Mouse (Mus musculus) lung, postnatal 4 days (tissue): ENCODE data around the gene Vps25.
A peak's percentile ranks its signal among the peaks of the same experiment; 100 is the strongest.

ENCODE experiments used
- DNase-seq, 2 experiments: peaks; one replicate each; pipeline ENCODE4 v3.0.0; 2021

Vps25 gene

DNA sequence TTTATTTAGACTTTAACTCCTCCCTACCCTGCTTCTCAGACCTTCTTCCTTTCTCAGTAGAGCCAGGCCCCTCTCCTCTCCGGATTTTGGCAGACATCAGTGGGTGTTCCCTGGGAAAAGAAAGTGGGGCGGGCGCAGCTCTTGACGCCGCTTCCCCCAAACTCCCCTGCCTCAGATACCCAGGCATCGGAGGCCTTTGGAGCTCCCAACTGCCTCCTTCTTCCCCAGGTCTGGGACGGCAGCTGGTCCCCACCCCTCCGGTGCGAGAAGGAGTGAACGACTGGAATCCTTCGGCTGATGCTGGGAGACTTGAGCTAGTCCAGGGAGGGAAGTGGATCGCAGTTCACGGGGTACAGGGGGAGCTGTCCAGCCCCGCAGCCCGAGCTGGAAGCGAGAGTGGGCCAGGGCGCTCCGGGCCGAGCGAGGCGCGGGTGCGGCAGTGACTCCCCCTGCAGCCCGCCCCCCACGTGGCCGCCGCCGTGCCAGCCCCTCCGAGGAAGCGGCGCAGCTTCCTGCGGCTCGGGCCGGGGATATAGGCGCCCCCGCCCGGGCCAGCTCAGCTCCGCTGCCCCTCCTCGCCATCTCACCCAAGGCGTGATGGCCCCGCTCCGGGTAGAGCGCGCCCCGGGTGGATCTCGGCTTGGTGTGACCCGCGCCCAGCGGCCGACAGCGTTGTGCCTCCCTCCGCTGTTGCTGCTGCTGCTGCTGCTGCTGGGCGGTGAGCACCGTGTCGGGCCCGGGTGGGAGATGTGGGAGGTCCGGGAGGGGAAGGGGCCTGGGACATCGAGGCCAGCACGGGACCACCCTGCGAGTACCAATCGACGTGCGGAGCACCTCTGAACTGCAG lies 7.4 kb upstream of the Vps25 start, which contains the start of gene Ramp2:
TSS of gene Ramp2 (plus strand) at position 174 of the 847 bp plus-strand sequence.
- DNase-seq = peak; percentile 80 to 89

DNA sequence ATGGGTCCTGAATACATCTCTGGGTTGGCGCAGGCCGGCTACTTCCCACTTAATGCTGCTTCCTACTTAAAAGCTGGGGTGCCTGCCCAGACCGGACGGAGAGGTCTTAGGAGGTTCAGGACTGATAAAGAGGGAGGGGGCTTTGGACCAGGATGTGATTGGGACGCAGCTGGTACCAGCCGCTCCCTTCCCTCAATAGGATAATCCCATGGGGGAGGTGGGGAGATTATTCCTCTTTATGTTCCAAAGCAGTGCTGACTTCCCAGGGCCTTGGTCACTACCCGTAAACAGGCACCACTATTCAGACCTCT lies 6.8 kb upstream of the Vps25 start:
- no peak for DNase-seq

- no peak for DNase-seq
Measured at GRCm38 (mm10) chr11:101247521-101248030, 5.9 kb upstream of the Vps25 start.

DNA sequence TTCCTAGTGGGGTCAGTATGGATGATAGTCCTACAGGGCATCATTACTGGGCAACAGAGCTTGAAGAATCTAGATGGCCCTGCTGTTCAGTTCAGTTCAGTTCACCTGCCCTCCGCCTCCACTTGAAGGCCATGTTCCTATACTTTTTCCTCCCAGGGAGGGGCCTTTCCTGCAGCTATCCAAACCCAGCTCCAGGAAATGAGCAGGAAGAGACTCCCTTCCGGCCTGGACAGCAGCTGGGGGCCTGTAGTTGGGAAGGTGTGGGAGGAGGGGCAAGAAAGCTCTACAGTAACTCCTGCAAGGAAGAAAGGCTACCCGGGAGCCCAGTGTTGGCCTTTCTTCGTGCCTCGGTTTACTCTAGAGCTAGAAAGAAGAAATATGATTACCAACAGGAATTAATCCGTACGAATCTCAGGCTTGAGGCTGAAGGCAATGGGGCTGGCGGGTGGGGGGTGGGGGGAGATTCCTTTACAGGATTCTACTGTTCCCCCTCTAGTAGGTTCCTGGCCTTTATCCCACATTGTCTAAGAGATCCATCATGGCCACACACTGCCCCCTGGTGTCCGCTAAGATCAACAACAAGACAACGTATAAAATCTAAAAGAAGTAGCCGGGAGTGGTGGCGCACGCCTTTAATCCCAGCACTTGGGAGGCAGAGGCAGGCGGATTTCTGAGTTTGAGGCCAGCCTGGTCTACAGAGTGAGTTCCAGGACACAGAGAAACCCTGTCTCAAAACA lies 5.1 kb upstream of the Vps25 start:
- peak; percentile 77 to 81 for DNase-seq

GRCm38 (mm10) chr11:101251031-101251430 lies 2.5 kb upstream of the Vps25 start:
- DNase-seq = no peak

DNA sequence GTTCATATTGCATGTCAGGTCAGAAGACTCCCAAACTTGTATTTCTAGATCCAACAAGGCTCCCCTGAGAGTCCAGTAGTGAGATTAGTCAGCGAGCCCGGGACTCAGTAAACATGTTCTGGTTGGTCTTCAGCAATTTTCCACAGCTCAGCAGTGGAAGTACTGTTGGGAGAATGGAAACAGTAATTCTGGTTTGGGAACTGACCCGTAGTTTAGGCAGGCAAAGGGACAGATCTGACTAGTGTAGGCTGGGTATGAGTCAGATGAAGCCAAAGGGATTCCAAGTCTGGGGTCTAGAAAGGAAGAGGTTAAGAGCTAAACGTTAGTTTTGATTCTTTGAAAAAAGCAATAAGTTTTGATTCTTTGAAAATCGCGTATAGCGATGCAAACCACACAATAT lies 566 bp upstream of the Vps25 start:
- DNase-seq = no peak

DNA sequence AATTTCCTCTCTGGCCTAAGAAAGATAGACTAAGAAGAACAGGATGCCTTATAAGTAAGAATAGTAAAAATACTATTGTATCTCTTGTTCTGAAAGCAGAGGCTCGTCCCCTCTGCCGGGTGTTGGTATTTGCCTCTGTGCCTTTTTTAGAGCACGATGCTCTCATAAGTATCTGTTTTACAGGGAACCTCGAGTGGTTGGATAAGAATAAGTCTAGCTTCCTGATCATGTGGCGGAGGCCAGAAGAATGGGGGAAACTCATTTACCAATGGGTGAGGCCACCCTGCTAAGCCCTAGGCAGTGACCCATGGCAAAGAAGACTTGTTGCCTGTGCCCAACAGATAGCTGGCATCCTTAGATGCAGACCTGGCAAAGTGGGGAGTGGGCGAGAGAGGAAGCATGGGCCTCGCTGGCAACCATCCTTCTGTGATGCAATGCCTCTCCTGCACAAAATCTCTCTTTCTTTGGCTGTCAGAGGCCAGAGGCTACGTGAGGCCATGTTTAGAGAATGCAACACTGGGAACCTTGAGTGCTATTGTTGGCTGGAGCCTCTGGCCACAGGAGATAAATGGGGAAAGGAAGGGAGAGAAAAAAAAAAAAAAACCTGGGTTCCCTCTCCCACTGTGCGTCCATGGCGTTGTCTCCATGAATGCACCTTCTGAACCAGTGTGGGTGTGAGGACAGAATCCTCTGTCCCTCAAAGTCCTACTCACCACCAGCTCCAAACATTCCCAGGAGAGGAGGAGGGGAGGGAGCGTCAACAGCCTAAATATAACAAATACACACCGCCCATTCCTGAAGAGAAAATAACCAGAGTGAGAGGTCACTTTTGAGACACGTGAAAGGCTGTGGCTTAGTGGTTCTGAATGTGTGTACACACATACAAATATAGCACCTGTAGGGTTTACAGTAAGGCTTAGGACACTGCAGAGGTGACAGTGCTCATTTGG lies 2.6 kb downstream of the Vps25 start:
- no peak for DNase-seq

DNA sequence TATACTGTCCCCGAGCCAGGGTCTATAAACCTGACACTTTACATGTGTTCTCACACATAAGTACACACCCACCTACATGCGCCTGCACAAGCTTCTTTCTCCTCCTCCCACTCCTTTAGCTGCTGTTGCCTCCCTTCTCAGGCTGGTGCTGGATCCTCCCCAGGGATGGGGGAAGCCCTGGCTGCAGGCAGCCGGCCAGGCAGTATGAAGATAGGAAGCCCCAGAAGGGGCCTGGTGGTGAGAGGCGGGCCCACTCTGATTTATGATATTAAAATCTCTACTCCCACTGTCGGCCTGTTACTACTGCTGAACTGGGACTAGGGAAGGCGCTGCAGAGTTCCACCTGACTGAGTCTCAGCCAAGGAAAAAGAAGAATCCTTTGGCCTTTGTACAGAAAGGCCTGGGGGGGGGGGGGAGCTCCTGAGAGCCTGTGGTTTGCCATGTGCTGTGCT lies 5.8 kb downstream of the Vps25 start:
- peak in 1 of 2 experiments; percentile 46 for DNase-seq

- peak; percentile 71 to 80 for DNase-seq
Measured at GRCm38 (mm10) chr11:101259948-101260825, 6.7 kb downstream of the Vps25 start, which contains the start of gene Wnk4. Gene Wnk4 (plus strand): TSS chr11:101260567.

DNA sequence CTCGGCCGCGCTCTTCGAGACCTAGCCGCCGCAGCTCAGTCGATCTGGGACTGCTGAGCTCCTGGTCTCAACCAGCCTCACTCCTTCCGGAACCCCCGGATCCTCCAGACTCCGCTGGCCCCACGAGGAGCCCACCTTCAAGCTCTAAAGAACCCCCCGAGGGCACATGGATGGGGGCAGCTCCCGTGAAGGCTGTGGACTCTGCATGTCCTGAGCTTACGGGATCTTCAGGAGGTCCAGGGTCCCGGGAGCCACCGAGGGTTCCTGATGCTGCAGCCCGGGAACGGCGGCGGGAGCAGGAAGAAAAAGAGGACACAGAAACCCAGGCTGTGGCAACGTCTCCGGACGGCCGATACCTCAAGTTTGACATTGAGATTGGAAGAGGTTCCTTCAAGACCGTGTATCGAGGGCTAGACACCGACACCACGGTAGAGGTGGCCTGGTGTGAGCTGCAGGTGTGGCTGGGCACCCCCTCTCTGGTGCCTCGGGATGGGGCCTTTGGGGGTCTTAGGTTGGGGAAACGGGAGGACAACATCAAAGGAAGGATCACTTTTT lies 7.4 kb downstream of the Vps25 start:
- peak in 1 of 2 experiments; percentile 33 for DNase-seq

DNA sequence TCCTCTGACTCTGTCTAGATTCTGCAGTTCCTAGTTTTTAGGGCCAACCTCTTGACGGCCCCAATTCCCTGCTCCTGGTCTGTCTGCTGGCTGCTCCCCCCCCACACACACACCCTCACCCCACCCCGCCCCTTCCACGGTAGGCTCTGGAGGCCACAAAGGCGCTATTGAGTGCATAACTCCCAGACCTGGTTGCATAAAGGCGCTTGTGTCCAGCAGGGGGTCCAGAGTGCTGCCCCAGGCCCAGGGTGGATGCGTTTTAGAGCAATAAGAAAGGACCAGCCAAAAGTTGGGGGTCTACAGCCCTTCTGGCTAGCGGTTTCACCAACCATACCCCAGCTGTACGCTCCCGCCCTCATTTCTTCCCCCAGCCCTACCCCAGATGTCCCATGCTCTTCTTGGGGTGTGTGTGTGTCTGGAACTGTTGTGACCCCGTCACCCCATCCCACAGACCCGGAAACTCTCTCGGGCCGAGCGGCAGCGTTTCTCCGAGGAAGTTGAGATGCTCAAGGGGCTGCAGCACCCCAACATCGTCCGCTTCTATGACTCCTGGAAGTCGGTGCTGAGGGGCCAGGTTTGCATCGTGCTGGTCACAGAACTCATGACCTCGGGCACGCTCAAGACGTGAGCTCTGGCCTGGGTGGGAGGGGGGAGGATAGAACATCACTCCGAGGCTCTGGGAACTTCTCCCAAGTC lies 8.9 kb downstream of the Vps25 start:
- DNase-seq = no peak

DNA sequence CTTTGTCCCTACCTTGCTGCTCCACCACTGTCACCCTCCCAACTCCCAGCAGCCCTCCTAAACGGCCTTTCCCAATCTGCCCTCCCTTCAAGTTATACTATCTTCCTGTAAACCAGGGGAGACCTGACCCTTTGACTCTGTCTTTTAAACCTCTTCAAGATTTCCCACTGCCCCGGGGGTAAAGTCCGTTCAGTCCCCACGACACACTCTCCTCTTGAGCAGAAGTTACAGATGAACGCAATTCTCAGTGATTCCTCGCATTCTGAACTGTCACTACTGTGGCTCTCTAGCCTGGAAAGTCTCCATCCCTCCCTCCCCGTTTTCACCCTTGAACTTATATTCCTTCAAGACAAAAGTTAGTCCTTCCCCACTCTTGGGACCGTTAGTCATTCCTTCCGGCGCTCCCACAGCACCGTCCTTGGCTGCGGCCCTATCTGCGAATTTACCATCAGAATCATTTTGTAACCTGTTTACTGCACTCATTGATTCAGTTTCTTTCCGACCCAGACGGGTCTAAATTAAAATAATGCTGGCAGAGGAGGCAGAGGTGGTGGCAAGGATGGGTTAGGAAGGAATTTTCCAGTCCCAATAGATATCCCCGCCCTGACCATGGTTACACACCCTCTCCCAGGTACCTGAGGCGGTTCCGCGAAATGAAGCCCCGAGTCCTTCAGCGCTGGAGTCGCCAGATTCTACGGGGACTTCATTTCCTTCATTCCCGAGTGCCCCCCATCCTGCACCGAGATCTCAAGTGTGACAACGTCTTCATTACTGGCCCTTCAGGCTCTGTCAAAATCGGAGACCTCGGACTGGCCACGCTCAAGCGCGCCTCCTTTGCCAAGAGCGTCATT lies 9.9 kb downstream of the Vps25 start:
- no peak for DNase-seq

DNA sequence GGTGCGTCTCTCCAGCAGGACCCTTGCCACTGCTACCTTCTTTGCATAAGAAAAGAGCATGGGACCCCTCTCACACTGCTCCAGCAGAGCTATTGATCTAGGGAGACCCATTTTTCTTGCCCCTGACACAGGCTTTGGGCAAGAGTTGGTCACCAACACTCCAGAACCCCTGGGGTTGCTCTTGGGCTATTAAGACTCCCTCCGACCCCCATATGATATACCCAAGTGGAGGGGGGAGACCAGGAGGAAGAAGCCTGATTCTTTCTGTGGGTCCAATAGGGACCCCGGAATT lies 10.4 kb downstream of the Vps25 start:
- DNase-seq = no peak

- no peak for DNase-seq
Measured at GRCm38 (mm10) chr11:101264954-101265471, 11.5 kb downstream of the Vps25 start.

DNA sequence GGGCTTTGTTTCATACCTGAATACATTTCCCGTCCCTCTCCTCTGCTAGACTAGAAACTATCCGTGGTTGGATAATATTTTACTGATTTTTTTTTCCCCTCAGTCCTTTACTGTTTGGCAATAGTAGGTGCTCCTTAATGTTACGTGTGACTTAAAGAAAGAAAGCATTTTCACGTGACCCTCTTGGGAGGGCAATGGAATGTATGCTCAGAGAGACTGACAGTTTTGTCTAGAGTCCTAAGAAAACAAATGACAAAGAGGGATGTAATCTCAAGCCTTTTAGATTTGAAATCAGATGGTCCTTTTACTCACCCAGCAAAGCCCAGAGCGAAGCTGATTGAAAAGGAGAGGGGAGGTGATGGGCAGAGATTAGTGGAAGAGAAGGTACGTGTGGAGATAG lies 12.4 kb downstream of the Vps25 start:
- DNase-seq = no peak

DNA sequence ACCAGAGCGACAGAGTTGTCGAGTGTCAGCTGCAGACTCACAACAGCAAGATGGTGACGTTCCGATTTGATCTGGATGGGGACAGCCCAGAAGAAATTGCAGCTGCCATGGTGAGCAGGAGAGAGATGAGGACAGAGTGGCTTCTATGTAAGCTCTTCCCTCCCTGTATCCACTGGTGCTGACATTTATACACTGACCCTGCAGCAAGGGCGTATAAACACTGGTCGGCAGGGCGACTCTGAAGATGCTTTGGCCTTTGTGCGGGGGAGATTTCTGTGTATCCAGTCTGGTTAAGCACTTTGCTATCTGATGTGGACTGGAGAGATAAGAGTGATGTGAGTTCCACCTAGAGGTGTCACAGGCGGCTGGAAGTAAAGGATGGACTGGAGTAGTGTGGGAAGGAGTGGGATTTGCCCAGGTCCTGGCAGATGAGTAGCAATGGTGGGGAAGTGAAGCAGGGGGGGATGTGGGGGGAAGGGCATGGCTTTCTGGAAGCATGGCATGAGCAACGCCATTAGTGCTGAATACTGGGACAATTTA lies 16.1 kb downstream of the Vps25 start:
- peak in 1 of 2 experiments; percentile 36 for DNase-seq

GRCm38 (mm10) chr11:101272446-101272845 lies 18.9 kb downstream of the Vps25 start:
- no peak for DNase-seq

GRCm38 (mm10) chr11:101275309-101275708 lies 21.8 kb downstream of the Vps25 start:
- no peak for DNase-seq
